Mouse (Mus musculus) megakaryocyte, embryonic 14.5 days (primary cell): ENCODE data around the gene Rrp1.

ENCODE experiments used
- FLI1 ChIP-seq: IDR thresholded peaks from 2 replicates; pipeline ENCODE4 v1.6.1; 2012; ENCODE audit warnings: low read length, inconsistent platforms, mixed read lengths
- GATA1 ChIP-seq: IDR thresholded peaks from 3 replicates; pipeline ENCODE4 v1.6.1; 2012; ENCODE audit warnings: mixed read lengths, low read length, inconsistent platforms, borderline replicate concordance

DNA sequence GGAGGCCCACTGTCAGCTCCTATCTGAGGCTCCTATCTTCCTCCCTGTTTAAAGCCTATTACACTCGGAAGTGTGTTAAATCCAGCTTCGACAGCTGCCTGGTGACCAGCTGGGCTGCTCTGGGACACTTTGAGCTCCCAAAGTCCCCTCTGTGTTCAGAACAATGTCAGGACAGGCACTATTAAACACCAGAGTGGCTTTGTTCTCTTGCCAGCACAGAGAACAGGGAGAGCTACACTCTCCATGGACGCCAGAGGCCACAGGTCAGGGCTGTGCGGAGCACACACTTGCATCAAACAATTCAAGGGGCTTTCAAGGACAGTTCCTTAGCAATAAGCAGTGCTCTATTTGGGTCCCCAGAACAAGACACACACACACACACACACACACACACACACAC, 39.8 kb upstream of the Rrp1 start:
- TF ChIP-seq GATA1 (no peak), FLI1 (no peak)
